17 mouse cellular contexts compared by ENCODE assay signal in the genomic region with DNA sequence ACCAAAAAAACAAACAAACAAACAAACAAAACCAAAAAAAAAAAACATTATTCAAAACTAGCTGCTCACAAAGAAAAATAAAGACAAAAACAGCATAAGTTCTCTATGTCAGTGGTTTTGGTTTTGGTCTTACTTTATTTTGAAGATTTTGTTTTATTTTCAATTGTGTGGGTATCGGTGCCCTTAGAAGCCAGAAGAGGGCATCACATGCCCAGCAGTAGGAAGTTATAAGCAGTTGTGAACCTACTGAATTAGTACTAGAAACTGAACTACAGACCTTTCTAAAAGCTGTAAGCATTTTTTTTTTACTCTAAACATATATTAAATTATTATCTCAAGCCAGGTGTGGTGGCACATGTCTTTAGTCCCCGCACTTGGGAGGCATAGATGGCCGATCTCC. TPM values are rescaled to one million over a fixed set of nuclear protein-coding genes. Genes with fewer than 3 reads are reported as not detected.
DNase-seq lines count a peak whose midpoint lies in the region; ATAC-seq and TF ChIP-seq lines count a peak whose summit lies in the region.
"Had no signal": no experiment of that assay in that cellular context is flagged by ENCODE, and none has a peak within 500 bp of the region (broad histone marks: within the 10 kb centered on the region; RNA-seq: fewer than 3 reads in every experiment).

No protein-coding gene starts in this region.

- no peak overlapping the region for H3K27ac ChIP-seq in layer of hippocampus, adult 2 months
- H3K27ac ChIP-seq: embryonic facial prominence, embryonic 13.5 days; forebrain, embryonic 10.5 days; hindbrain, postnatal 0 days; kidney, embryonic 15.5 days; limb, embryonic 13.5 days; macrophage had no signal

- DNase-seq in layer of hippocampus, adult 2 months (ENCODE audit: low spot score in 2 of 2): no peak
- DNase-seq in layer of hippocampus, postnatal 14 days (ENCODE audit: low spot score in 2 of 2): no peak
- DNase-seq in B cell, adult 2 months: peak; percentile 23
- peak; percentile 34 for DNase-seq in T-cell, adult 2 months (ENCODE audit: low spot score)
- DNase-seq in naive thymus-derived CD4-positive, alpha-beta T cell, adult 2 months (ENCODE audit: low read depth): peak; percentile 62
- DNase-seq in yolk sac, embryonic 10.5 days (ENCODE audit: low spot score): no peak
- DNase-seq: adrenal gland, adult 8-10 months; cerebellum, adult 2 months; heart, postnatal 14 days; thymus, postnatal 4 days had no signal

- H3K4me3 ChIP-seq in layer of hippocampus, adult 2 months: no peak overlapping the region
- H3K4me3 ChIP-seq: embryonic facial prominence, embryonic 13.5 days; forebrain, embryonic 10.5 days; kidney, embryonic 15.5 days; limb, embryonic 13.5 days had no signal

- no peak for ATAC-seq in granulocyte monocyte progenitor cell, adult 5-6 weeks (replicated peaks; ENCODE audit: poor library complexity, severe bottlenecking)
- ATAC-seq: hindbrain, postnatal 0 days had no signal

- peak; percentile 63 for TF ChIP-seq CTCF in layer of hippocampus, adult 2 months (conservative IDR thresholded peaks at IDR 0.05)

RNA-seq across cellular contexts. Expression of a gene that starts 21.2 kb away (rescaled TPM):
- 100 to 1,000 TPM; 210 to 212 TPM for total RNA-seq in layer of hippocampus, adult 2 months (2021)
- total RNA-seq in layer of hippocampus, postnatal 14 days (2021): 100 to 1,000 TPM; 245 to 257 TPM
- total RNA-seq in granulocyte monocyte progenitor cell, adult 5-6 weeks (2014; fragmentation: Nextera tagmentation): 39.4 and 54.3 TPM in 2 replicates
- 101 and 108 TPM in 2 replicates for total RNA-seq in granulocyte monocyte progenitor cell, adult 5-6 weeks (2017)

Comparison
In these comparisons a context has a peak if more than half of its experiments do, and no peak if none do; other contexts are left out.
1. DNase-seq: peak in B cell, adult 2 months (2 of 2), T-cell, adult 2 months (single experiment) and naive thymus-derived CD4-positive, alpha-beta T cell, adult 2 months (single experiment); none in layer of hippocampus, adult 2 months (0 of 2), layer of hippocampus, postnatal 14 days (0 of 2) and yolk sac, embryonic 10.5 days (single experiment).